Mouse (Mus musculus) CD4-positive, CD25-positive, alpha-beta regulatory T cell, adult 9 weeks (primary cell): ENCODE data around the gene Frmd8. TPM values are rescaled to one million over a fixed set of nuclear protein-coding genes. Genes with fewer than 3 reads are reported as not detected.

ENCODE experiments used
- polyA plus RNA-seq: library from polyadenylated mRNA; unstranded; fragments of 100-300 nt; shearing (Covaris generic); gene quantifications from one replicate; pipeline ENCODE4 v1.2.1, GENCODE M21; 2017

Gene Frmd8
- polyA plus RNA-seq = 335 TPM

GRCm38 (mm10) chr19:5874969-5875480 is at the start of gene Frmd8:
Gene Frmd8, minus strand, starts transcription at chr19:5875274.

GRCm38 (mm10) chr19:5924713-5925093 is 49.6 kb upstream of the Frmd8 start, which contains the start of gene Cdc42ep2:
Gene Cdc42ep2, minus strand, starts transcription at chr19:5924816.

GRCm38 (mm10) chr19:5913007-5913719 is 38.1 kb upstream of the Frmd8 start, which contains the start of gene Dpf2:
Gene Dpf2, minus strand, starts transcription at chr19:5913010.

GRCm38 (mm10) chr19:5894002-5894678 is 19.1 kb upstream of the Frmd8 start, which contains the start of gene Tigd3:
Gene Tigd3, minus strand, starts transcription at chr19:5894149.

GRCm38 (mm10) chr19:5877618-5878361 is 2.7 kb upstream of the Frmd8 start, which contains the start of gene Slc25a45:
Gene Slc25a45, plus strand, starts transcription at chr19:5877808.

Other genes with a start within 250 kb of the Frmd8 start
- gene Rela, start 237.8 kb downstream of the Frmd8 start, polyA plus RNA-seq = 165 TPM
- gene Sipa1, start 211.6 kb downstream of the Frmd8 start, polyA plus RNA-seq = 46.5 TPM
- 18.1 TPM for gene Map3k11, start 186.5 kb downstream of the Frmd8 start, polyA plus RNA-seq
- gene Pcnx3, start 186.4 kb downstream of the Frmd8 start, polyA plus RNA-seq = 47.0 TPM
- 1.3 TPM for gene Kcnk7, start 170.9 kb downstream of the Frmd8 start, polyA plus RNA-seq
- 60.7 TPM for gene Ehbp1l1, start 149.0 kb downstream of the Frmd8 start, polyA plus RNA-seq
- gene Fam89b, start 145.6 kb downstream of the Frmd8 start, polyA plus RNA-seq = 60.6 TPM
- 0.86 TPM for gene Ltbp3, start 134.4 kb downstream of the Frmd8 start, polyA plus RNA-seq
- 50.1 TPM for gene Scyl1, start 103.9 kb downstream of the Frmd8 start, polyA plus RNA-seq
- 44.8 TPM for gene Slc25a45, start 2.5 kb upstream of the Frmd8 start, polyA plus RNA-seq
- 0.36 TPM for gene Tigd3, start 18.9 kb upstream of the Frmd8 start, polyA plus RNA-seq
- 210 TPM for gene Dpf2, start 37.7 kb upstream of the Frmd8 start, polyA plus RNA-seq
- gene Cdc42ep2, start 49.5 kb upstream of the Frmd8 start, polyA plus RNA-seq = 0.14 TPM
- gene Pola2, start 88.9 kb upstream of the Frmd8 start, polyA plus RNA-seq = 57.4 TPM
- gene Slc22a20, start 110.9 kb upstream of the Frmd8 start, polyA plus RNA-seq = not detected
- 84.5 TPM for gene Capn1, start 140.6 kb upstream of the Frmd8 start, polyA plus RNA-seq
- 51.3 TPM for gene Syvn1, start 171.3 kb upstream of the Frmd8 start, polyA plus RNA-seq
- 61.3 TPM for gene Mrpl49, start 182.5 kb upstream of the Frmd8 start, polyA plus RNA-seq
- 1,170 TPM for gene Fau, start 182.6 kb upstream of the Frmd8 start, polyA plus RNA-seq
- gene Znhit2, start 185.9 kb upstream of the Frmd8 start, polyA plus RNA-seq = 5.8 TPM
- 15.6 TPM for gene Tm7sf2, start 193.1 kb upstream of the Frmd8 start, polyA plus RNA-seq
- gene Vps51, start 202.0 kb upstream of the Frmd8 start, polyA plus RNA-seq = 73.4 TPM
- not detected for gene Tmem262, start 204.8 kb upstream of the Frmd8 start, polyA plus RNA-seq
- gene Gm28374, start 207.0 kb upstream of the Frmd8 start, polyA plus RNA-seq = 1.7 TPM
- 47.2 TPM for gene Zfpl1, start 209.7 kb upstream of the Frmd8 start, polyA plus RNA-seq
- gene Cdca5, start 209.7 kb upstream of the Frmd8 start, polyA plus RNA-seq = 3.9 TPM
- not detected for gene AC131692.1, start 219.1 kb upstream of the Frmd8 start, polyA plus RNA-seq
- not detected for gene Naaladl1, start 230.5 kb upstream of the Frmd8 start, polyA plus RNA-seq
- 1.5 TPM for gene Sac3d1, start 243.4 kb upstream of the Frmd8 start, polyA plus RNA-seq